Mouse (Mus musculus) brain, adult 10 weeks (tissue): ENCODE data around the gene Pla2g12a. TPM values are rescaled to one million over a fixed set of nuclear protein-coding genes. Genes with fewer than 3 reads are reported as not detected.

ENCODE experiments used
- polyA plus RNA-seq: library from polyadenylated mRNA; stranded (reverse); fragments of 350-450 nt; fragmentation: Illumina TruSeq; extraction: RNeasy Lipid Tissue Mini Kit (QIAGEN cat#74804); gene quantifications from one replicate; pipeline ENCODE4 v1.2.3, GENCODE M21; 2015; ENCODE audit warnings: low read depth, low replicate concordance

Gene Pla2g12a
- 23.9 TPM for polyA plus RNA-seq

GRCm38 (mm10) chr3:129878405-129879021 lies at the start of gene Pla2g12a:
Gene Pla2g12a (plus strand): TSS chr3:129878606.

GRCm38 (mm10) chr3:129831035-129831568 lies 47.3 kb upstream of the Pla2g12a start, which contains the start of gene Gar1:
Gene Gar1 (minus strand): TSS chr3:129831396.

GRCm38 (mm10) chr3:129835388-129835934 lies 42.9 kb upstream of the Pla2g12a start, which contains the start of gene Cfi:
Gene Cfi (plus strand): TSS chr3:129835884.

GRCm38 (mm10) chr3:129901271-129901809 lies 22.9 kb downstream of the Pla2g12a start, which contains the start of gene Casp6:
Gene Casp6 (plus strand): TSS chr3:129901425.

Other genes starting within 250 kb of the Pla2g12a start
- gene Egf, start 123.3 kb upstream of the Pla2g12a start, polyA plus RNA-seq = 1.5 TPM
- not detected for gene Lrit3, start 74.6 kb upstream of the Pla2g12a start, polyA plus RNA-seq
- gene Rrh, start 56.0 kb upstream of the Pla2g12a start, polyA plus RNA-seq = 0.71 TPM
- 40.2 TPM for gene Gar1, start 47.2 kb upstream of the Pla2g12a start, polyA plus RNA-seq
- gene Cfi, start 42.7 kb upstream of the Pla2g12a start, polyA plus RNA-seq = not detected
- 6.4 TPM for gene Casp6, start 22.8 kb downstream of the Pla2g12a start, polyA plus RNA-seq
- gene Mcub, start 91.6 kb downstream of the Pla2g12a start, polyA plus RNA-seq = 3.2 TPM
- 42.7 TPM for gene Sec24b, start 182.9 kb downstream of the Pla2g12a start, polyA plus RNA-seq